Mouse (Mus musculus): ENCODE measurements around the gene Tmem30b.

DNA sequence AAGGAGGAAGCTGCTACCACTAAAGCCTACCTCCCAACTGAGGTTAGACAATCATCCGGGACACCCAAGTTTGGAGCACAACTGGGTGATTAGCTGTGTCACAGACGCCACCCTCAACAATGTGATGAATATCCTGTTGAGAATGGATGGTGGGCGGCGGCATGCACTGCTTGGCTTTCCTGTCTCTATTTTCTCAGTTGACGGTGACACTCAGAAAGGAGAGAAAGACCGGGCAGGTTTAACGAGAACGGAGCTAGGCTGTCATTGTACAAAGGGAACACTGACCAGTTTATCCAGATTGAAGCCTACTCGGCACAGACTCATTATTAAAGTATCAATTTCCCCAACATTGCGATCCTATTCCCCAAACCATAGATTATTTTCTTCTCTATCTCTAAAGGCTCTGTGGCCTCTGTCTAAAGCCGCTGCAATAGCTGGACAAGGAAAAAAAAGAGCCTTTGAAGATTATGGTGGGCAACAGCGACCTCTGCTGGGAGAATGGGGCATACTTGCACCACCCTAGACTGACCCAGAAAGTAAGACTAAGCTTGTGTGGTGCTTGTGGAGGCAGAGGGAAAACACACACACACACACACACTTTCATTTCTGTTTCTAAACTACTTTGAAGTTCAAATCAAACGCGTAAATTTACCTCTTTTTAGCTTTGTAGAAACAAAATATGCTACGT is 29.0 kb downstream of the Tmem30b start:
- TF ChIP-seq POLR2A (IDR thresholded peaks at IDR 0.05; ENCODE audit: borderline replicate concordance, insufficient read depth, low read length) (no peak), CTCF (IDR thresholded peaks at IDR 0.05; ENCODE audit: borderline replicate concordance, insufficient read depth, low read depth, low read length) (peak; percentile 84)

Data from cerebellum, adult 2 months (tissue).